Mouse (Mus musculus): ENCODE results near the gene Gm20388. TPM values are rescaled to one million over a fixed set of nuclear protein-coding genes. Genes with fewer than 3 reads are reported as not detected.

The Gm20388 gene
- polyA plus RNA-seq, 1 experiment from 2014 or later, result not detected

DNA sequence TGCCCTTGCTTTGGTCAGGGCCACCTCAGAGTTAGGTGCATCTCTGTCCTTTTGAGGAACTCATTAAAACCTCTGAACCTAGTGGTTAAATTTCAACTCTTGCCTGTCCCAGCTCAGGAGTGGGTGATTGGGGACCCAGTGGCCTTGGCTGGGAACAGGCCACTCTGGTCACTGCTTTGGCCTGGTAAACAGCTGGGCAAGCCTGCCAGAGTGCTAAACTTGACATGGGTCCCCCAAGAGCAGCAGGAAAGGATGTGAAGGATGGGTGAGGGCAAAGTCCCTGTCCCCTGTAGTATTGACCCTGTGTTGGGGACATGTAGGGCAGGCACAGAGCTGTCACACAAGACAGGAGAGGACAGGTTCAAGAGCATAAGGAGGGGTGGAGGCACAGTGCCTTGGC is 2034.2 kb downstream of the Gm20388 start, which contains the start of gene Car5a:
Gene Car5a, minus strand, starts transcription at position 74 of the 400 bp plus-strand sequence.
- Histone ChIP-seq H3K4me3 (ENCODE audit: low read depth, low read length) (no peak within 1 kb of the TSS), H3K27me3 (ENCODE audit: control insufficient read depth, insufficient read depth, low read length) (no peaks in the 10 kb centered on the region), H3K9me3 (ENCODE audit: control insufficient read depth, low read length) (no peaks in the 10 kb centered on the region), H3K4me1 (replicated peaks; ENCODE audit: control insufficient read depth, insufficient read depth) (peaks cover 8% of the 10 kb centered on the region), H3K4me2 (replicated peaks; ENCODE audit: low read depth) (no peak within 1 kb of the TSS), H3K27ac (replicated peaks) (no peak within 1 kb of the TSS), H3K9ac (ENCODE audit: low read length) (no peak within 1 kb of the TSS), H3K36me3 (ENCODE audit: control insufficient read depth, insufficient read depth, low read length) (no peaks in the 10 kb centered on the region)
- ATAC-seq (ENCODE audit: low FRiP score, low TSS enrichment), result no peak
- TF ChIP-seq EP300 (optimal IDR thresholded peaks at IDR 0.05) (no peak), CTCF (IDR thresholded peaks at IDR 0.05; ENCODE audit: low read depth) (no peak)
- no peak for DNase-seq (ENCODE audit: low spot score)

- H3K27me3 ChIP-seq (ENCODE audit: control insufficient read depth, insufficient read depth, low read length), result no peaks in the 10 kb centered on the region
- TF ChIP-seq CTCF (IDR thresholded peaks at IDR 0.05; ENCODE audit: low read depth) (no peak), EP300 (optimal IDR thresholded peaks at IDR 0.05) (no peak)
- no peak overlapping the region for H3K27ac ChIP-seq (replicated peaks)
- DNase-seq (ENCODE audit: low spot score), result no peak
- no peak overlapping the region for H3K4me2 ChIP-seq (replicated peaks; ENCODE audit: low read depth)
- H3K4me3 ChIP-seq (ENCODE audit: low read depth, low read length), result no peak overlapping the region
- no peaks in the 10 kb centered on the region for H3K9me3 ChIP-seq (ENCODE audit: control insufficient read depth, low read length)
- H3K36me3 ChIP-seq (ENCODE audit: control insufficient read depth, insufficient read depth, low read length), result no peaks in the 10 kb centered on the region
- H3K9ac ChIP-seq (ENCODE audit: low read length), result no peak overlapping the region
- ATAC-seq (ENCODE audit: low FRiP score, low TSS enrichment), result no peak
- 87% methylated on average over 7 of the region's 7 CpGs for WGBS
- peaks cover 8% of the 10 kb centered on the region for H3K4me1 ChIP-seq (replicated peaks; ENCODE audit: control insufficient read depth, insufficient read depth)
Observed at GRCm38 (mm10) chr8:121946351-121946750, 2035.7 kb downstream of the Gm20388 start.

DNA sequence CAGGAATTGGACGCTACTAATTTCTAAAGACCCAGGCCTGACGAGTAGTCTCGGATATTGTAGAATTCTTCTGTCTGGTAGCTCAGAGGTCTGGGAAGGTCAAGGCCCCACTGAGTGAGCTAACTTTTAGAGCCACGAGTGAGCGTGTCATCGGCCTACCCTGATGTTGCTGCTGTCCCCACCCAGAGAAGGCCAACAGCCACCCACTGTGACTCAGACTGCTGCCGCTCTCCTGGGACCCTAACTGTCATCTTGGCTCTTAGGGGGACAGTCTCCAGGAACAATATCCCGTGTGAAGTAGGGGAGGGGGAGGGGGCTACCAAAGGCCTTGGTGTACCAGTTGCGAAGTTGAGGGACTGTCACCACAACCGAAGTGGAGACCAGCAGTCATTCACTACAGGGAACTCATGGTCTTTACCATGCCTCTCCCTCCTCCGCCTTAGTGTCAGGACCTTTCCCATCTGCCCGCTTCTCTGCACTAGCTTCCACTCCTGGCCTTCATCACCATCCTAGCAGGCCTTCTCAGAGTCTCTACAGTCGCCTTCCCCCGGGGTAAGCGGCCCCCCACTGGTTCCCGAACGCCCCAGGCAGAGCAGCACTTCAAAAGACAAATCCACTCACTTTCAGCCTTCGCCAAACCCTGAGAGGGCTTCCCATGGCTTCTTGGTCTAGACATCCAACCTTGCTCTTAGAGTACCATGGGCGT is 2036.6 kb downstream of the Gm20388 start:
- no peak for ATAC-seq (ENCODE audit: low FRiP score, low TSS enrichment)
- DNase-seq (ENCODE audit: low spot score), result no peak
- Histone ChIP-seq H3K27ac (replicated peaks) (peak overlapping the region; percentile 82), H3K4me2 (replicated peaks; ENCODE audit: low read depth) (peak overlapping the region; percentile 59), H3K9me3 (ENCODE audit: control insufficient read depth, low read length) (no peaks in the 10 kb centered on the region), H3K4me3 (ENCODE audit: low read depth, low read length) (peak overlapping the region; percentile 29), H3K36me3 (ENCODE audit: control insufficient read depth, insufficient read depth, low read length) (no peaks in the 10 kb centered on the region), H3K9ac (ENCODE audit: low read length) (peak overlapping the region; percentile 61), H3K4me1 (replicated peaks; ENCODE audit: control insufficient read depth, insufficient read depth) (peaks cover 8% of the 10 kb centered on the region), H3K27me3 (ENCODE audit: control insufficient read depth, insufficient read depth, low read length) (no peaks in the 10 kb centered on the region)
- WGBS, result 30% methylated on average over 19 of the region's 19 CpGs
- TF ChIP-seq CTCF (IDR thresholded peaks at IDR 0.05; ENCODE audit: low read depth), result no peak
- TF ChIP-seq EP300 (optimal IDR thresholded peaks at IDR 0.05), result no peak

DNA sequence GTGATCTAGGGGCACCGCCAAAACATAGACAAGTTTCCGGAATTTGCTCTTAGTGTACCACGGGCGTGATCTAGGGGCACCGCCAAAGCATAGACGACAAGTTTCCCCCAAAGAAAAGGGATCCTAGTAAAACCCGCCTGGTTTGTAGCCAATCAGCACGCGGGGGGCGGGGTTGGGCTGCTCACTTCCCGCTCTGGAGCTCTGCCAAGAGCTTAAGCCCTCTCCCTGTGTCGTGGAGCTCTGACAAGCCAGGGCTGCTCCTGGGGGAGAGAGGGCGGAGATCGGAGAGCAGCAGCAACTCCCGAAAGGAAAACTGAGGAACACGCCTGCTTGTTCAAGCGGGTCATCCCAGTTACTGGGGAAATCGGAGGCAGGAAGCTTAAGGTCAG is 2037.1 kb downstream of the Gm20388 start:
- TF ChIP-seq EP300 (optimal IDR thresholded peaks at IDR 0.05), result peak; percentile 33
- TF ChIP-seq CTCF (IDR thresholded peaks at IDR 0.05; ENCODE audit: low read depth), result no peak
- H3K36me3 ChIP-seq (ENCODE audit: control insufficient read depth, insufficient read depth, low read length), result no peaks in the 10 kb centered on the region
- ATAC-seq (ENCODE audit: low FRiP score, low TSS enrichment) (peak; percentile 24; the same call in 1 of the 2 replicates), DNase-seq (ENCODE audit: low spot score) (peak; percentile 94)
- H3K4me3 ChIP-seq (ENCODE audit: low read depth, low read length), result peak overlapping the region; percentile 29
- H3K27ac ChIP-seq (replicated peaks), result peak overlapping the region; percentile 82
- H3K4me2 ChIP-seq (replicated peaks; ENCODE audit: low read depth), result peak overlapping the region; percentile 59
- H3K9ac ChIP-seq (ENCODE audit: low read length), result peak overlapping the region; percentile 61
- peaks cover 8% of the 10 kb centered on the region for H3K4me1 ChIP-seq (replicated peaks; ENCODE audit: control insufficient read depth, insufficient read depth)
- no peaks in the 10 kb centered on the region for H3K9me3 ChIP-seq (ENCODE audit: control insufficient read depth, low read length)
- H3K27me3 ChIP-seq (ENCODE audit: control insufficient read depth, insufficient read depth, low read length), result no peaks in the 10 kb centered on the region
- under 1% methylated on average over 18 of the region's 18 CpGs for WGBS

DNA sequence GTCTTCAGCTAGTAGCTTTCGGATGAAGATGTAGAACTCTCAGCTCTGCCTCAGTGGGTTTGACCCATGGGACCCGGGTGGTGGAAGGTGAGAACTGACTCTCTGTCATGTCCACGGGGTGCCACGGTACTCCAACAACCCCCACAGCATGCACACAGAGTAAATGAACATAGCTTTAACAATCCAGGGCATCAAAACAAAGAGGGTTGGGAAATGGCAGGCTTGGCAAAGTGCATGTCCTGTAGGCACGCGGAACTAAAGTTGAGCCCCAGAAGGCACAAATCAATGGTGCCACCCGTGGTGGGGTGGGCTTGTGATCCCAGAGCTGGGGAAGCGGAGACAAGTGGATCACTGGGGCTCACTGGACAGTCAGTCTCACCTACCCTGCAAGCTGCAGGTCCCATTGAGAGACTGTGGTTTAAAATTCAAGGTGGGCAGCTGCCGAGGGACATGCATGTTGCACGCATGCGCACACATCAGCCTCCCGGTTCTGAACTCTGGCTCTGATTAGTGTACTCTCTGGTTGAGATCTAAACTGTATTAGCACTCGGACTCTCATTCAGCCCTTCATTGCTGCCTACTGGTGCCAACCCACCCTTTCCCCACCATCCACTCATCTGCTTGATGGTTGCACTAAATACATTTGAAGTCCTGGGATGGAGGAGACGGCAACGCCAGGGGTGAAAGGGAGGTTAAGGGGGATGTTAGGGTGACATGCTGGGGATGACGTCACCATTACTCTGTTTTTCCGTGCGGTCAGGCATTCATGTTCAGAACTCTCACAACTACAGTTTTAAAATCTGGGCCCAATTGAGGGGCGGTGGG is 2037.9 kb downstream of the Gm20388 start:
- Histone ChIP-seq H3K36me3 (ENCODE audit: control insufficient read depth, insufficient read depth, low read length) (no peaks in the 10 kb centered on the region), H3K27ac (replicated peaks) (peak overlapping the region; percentile 82), H3K4me3 (ENCODE audit: low read depth, low read length) (peak overlapping the region; percentile 29), H3K4me1 (replicated peaks; ENCODE audit: control insufficient read depth, insufficient read depth) (peaks cover 8% of the 10 kb centered on the region), H3K4me2 (replicated peaks; ENCODE audit: low read depth) (peak overlapping the region; percentile 59), H3K9ac (ENCODE audit: low read length) (peak overlapping the region; percentile 61), H3K9me3 (ENCODE audit: control insufficient read depth, low read length) (no peaks in the 10 kb centered on the region), H3K27me3 (ENCODE audit: control insufficient read depth, insufficient read depth, low read length) (no peaks in the 10 kb centered on the region)
- WGBS, result 53% methylated on average over 19 of the region's 19 CpGs
- TF ChIP-seq CTCF (IDR thresholded peaks at IDR 0.05; ENCODE audit: low read depth) (no peak), EP300 (optimal IDR thresholded peaks at IDR 0.05) (no peak)
- DNase-seq (ENCODE audit: low spot score), result no peak
- ATAC-seq (ENCODE audit: low FRiP score, low TSS enrichment), result no peak
